Mouse (Mus musculus) midbrain, postnatal 0 days (tissue): Measurements from ENCODE around the gene Zfp385b. TPM values are rescaled to one million over a fixed set of nuclear protein-coding genes. Genes with fewer than 3 reads are reported as not detected.

ENCODE experiments used
- ATAC-seq: fragments of 200-750 bp; cut with Nextera tagmentation; 2 replicates; pipeline ENCODE4 v1.8.0; 2017; ENCODE audit warnings: moderate number of reproducible peaks, mild to moderate bottlenecking, moderate TSS enrichment, moderate library complexity; ENCODE audit not compliant: low FRiP score
- DNase-seq: peaks from one replicate; pipeline ENCODE4 v3.0.0-alpha.2; 2015; ENCODE audit warnings: low spot score
- H3K27ac ChIP-seq: fragments of 300-500 bp; sonication (generic); 2 replicates; pipeline ENCODE4 v1.5.1; 2014; ENCODE audit warnings: low read depth, mild to moderate bottlenecking, low read length, mixed read lengths
- H3K27me3 ChIP-seq: fragments of 300-500 bp; sonication (generic); 2 replicates; pipeline ENCODE4 v1.6.1; 2014; ENCODE audit warnings: low read length, control low read depth, mixed read lengths; ENCODE audit not compliant: insufficient read depth
- H3K36me3 ChIP-seq: fragments of 300-500 bp; sonication (generic); 2 replicates; pipeline ENCODE4 v1.6.1; 2014; ENCODE audit warnings: low read length, control low read depth, mixed read lengths; ENCODE audit not compliant: insufficient read depth
- H3K4me1 ChIP-seq: fragments of 300-500 bp; sonication (generic); 2 replicates; pipeline ENCODE4 v1.6.1; 2014; ENCODE audit warnings: mild to moderate bottlenecking, control low read depth, antibody characterized with exemption, low read length, mixed read lengths; ENCODE audit not compliant: insufficient read depth
- H3K4me2 ChIP-seq: fragments of 300-500 bp; sonication (generic); 2 replicates; pipeline ENCODE4 v1.6.1; 2014; ENCODE audit warnings: low read depth, mild to moderate bottlenecking, low read length, mixed read lengths; ENCODE audit not compliant: poor library complexity, severe bottlenecking
- H3K4me3 ChIP-seq: fragments of 300-500 bp; sonication (generic); 2 replicates; pipeline ENCODE4 v1.5.1; 2014; ENCODE audit warnings: low read depth, mild to moderate bottlenecking, low read length, moderate library complexity
- H3K9ac ChIP-seq: fragments of 300-500 bp; sonication (generic); replicated peaks from 2 replicates; pipeline ENCODE4 v1.6.1; 2014; ENCODE audit warnings: mild to moderate bottlenecking, low read length, moderate library complexity, mixed read lengths; ENCODE audit not compliant: poor library complexity, severe bottlenecking
- H3K9me3 ChIP-seq: fragments of 300-500 bp; sonication (generic); 2 replicates; pipeline ENCODE4 v1.6.1; 2016; ENCODE audit warnings: low read length, control low read depth
- CTCF ChIP-seq: IDR thresholded peaks from 2 replicates; pipeline ENCODE4 v1.5.1; 2016; ENCODE audit warnings: antibody characterized with exemption, mild to moderate bottlenecking
- WGBS: fragments of 180-500 bp; shearing (Covaris S2); extraction: QIAGEN DNeasy Blood & Tissue Kit; methylation state at CpG from one replicate; pipeline ENCODE4 v1.1.7; 2014; 5-methylcytosine and 5-hydroxymethylcytosine counted together
- polyA plus RNA-seq: library from polyadenylated mRNA; unstranded; fragments of >200 nt; fragmentation: Nextera tagmentation; extraction: Ambion mirVana; gene quantifications from 2 replicates; pipeline ENCODE4 v1.2.1, GENCODE M21; 2015
- total RNA-seq: library from RNA; depleted of rRNA; stranded (reverse); fragments of >200 nt; gene quantifications from 2 replicates; pipeline ENCODE4 v1.2.3, GENCODE M21; 2014

Gene Zfp385b
- total and polyA plus RNA-seq, 2 experiments from 2014 or later: 11.8 to 16.6 TPM

DNA sequence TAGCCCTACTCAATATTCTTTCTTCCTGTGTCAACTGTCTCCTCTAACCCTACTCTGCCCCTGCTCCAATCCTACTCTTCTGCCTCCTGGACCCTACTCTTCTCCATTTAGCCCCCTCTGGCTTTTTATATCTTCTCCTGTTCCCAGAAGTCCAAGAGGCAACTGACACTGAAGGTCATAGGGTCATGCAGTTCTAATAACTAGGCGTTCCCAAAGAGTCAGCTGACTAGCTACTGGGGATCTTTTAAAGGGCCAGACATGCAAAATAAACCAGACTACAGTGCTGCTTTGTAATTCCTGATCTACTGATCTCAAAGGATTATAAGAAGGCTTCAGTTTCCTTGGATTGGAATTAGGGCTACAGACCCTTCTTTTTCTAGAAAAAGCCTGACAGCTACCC lies 276.1 kb downstream of the Zfp385b start:
- no peak overlapping the region for H3K4me2 ChIP-seq
- no peak for ATAC-seq
- no peak overlapping the region for H3K27ac ChIP-seq
- DNase-seq: no peak
- no peak overlapping the region for H3K4me3 ChIP-seq
- WGBS: 52% methylated on average over 1 of the region's 1 CpGs
- no peaks in the 10 kb centered on the region for H3K4me1 ChIP-seq
- H3K9me3 ChIP-seq: no peaks in the 10 kb centered on the region
- no peaks in the 10 kb centered on the region for H3K36me3 ChIP-seq
- H3K27me3 ChIP-seq: no peaks in the 10 kb centered on the region
- H3K9ac ChIP-seq: no peak overlapping the region
- no peak for TF ChIP-seq CTCF

DNA sequence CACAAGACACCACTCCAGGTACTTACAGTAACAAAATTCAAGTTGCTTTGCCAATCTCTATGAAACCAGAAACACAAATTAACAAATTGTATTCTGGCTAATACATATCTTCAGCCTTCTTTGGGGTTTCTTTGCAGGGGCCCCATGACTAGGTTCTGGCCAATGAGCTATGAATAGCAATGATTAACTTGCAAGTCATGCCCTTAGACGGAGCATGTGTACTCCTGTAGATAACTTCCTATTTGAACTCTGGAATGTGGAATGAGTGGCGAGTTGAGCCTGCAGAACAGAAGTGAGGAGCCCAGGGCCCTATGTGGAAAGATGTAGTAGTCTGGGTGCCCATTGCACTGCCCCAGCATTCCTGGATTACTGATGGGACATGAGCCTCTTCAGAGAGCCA lies 276.8 kb downstream of the Zfp385b start:
- ATAC-seq: no peak
- H3K4me3 ChIP-seq: no peak overlapping the region
- 79% methylated on average over 2 of the region's 2 CpGs for WGBS
- H3K9ac ChIP-seq: no peak overlapping the region
- no peaks in the 10 kb centered on the region for H3K9me3 ChIP-seq
- no peak overlapping the region for H3K27ac ChIP-seq
- no peak for DNase-seq
- no peak for TF ChIP-seq CTCF
- no peaks in the 10 kb centered on the region for H3K36me3 ChIP-seq
- H3K4me2 ChIP-seq: no peak overlapping the region
- H3K4me1 ChIP-seq: no peaks in the 10 kb centered on the region
- H3K27me3 ChIP-seq: no peaks in the 10 kb centered on the region

DNA sequence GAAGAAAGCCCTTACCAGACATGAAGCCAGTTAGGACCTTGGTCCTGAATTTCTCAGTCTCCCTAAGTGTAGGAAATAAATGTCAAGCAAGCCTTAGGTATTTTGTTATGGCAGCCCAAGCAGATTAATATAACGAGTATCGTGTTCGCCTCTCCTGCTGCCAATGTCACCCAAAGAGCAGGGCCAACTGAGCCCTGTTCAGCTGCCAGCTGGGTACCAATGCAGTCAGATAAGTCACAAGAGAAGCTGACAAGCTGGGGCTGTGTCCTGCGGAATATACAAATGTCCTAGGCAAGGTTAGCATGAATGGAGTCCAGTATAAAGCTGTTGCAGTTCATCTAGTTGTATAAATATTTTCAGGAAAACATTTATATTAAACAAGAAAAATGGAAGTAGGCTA lies 277.8 kb downstream of the Zfp385b start:
- TF ChIP-seq CTCF: no peak
- Histone ChIP-seq H3K9me3 (no peaks in the 10 kb centered on the region), H3K36me3 (no peaks in the 10 kb centered on the region), H3K9ac (no peak overlapping the region), H3K4me2 (no peak overlapping the region), H3K27ac (no peak overlapping the region), H3K4me3 (no peak overlapping the region), H3K4me1 (no peaks in the 10 kb centered on the region), H3K27me3 (no peaks in the 10 kb centered on the region)
- DNase-seq (no peak), ATAC-seq (no peak)
- WGBS: 93% methylated on average over 4 of the region's 4 CpGs

DNA sequence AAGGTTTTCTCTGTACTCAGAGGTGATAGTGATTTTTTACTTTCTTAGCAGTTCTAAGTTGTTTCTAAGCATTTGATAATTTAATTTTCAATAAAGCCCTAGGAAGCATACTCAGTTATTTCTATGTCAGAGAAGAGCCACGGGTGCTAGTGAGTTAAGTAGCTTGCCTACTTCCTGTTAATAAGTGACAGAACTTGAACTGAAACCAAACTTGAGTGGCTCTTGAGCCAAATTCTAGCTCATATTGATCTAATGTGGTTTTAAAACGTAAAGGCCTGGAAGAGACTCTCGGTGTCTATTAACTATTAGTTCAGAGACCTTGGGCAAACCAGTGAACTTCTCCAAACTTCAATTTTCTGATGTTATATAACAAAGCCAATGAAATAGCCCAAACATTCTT lies 278.6 kb downstream of the Zfp385b start:
- H3K4me1 ChIP-seq: no peaks in the 10 kb centered on the region
- WGBS: 90% methylated on average over 3 of the region's 3 CpGs
- no peak overlapping the region for H3K27ac ChIP-seq
- DNase-seq (no peak), ATAC-seq (no peak)
- H3K27me3 ChIP-seq: no peaks in the 10 kb centered on the region
- no peak overlapping the region for H3K4me3 ChIP-seq
- no peaks in the 10 kb centered on the region for H3K9me3 ChIP-seq
- no peaks in the 10 kb centered on the region for H3K36me3 ChIP-seq
- no peak for TF ChIP-seq CTCF
- H3K4me2 ChIP-seq: no peak overlapping the region
- no peak overlapping the region for H3K9ac ChIP-seq

DNA sequence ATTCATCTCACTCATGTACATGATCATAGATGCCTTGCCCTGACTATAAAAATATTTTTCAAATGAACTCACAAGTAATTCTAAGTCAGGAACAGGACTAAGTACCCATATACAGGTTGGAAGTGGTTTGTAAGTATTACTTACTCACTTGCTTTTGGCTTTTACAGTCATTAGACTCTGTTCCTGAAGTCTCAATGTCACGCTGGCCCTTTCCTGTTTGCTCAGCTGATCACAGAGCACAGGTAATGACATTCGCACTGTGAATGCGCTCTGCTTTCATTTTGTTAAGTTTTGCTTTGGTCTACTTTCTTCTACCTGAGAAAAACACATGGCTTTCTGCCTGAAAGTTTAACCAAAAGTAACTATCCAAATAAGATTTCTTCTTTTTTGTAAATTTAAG lies 282.9 kb downstream of the Zfp385b start:
- 89% methylated on average over 3 of the region's 3 CpGs for WGBS
- Histone ChIP-seq H3K4me3 (no peak overlapping the region), H3K27ac (no peak overlapping the region), H3K4me1 (no peaks in the 10 kb centered on the region), H3K27me3 (no peaks in the 10 kb centered on the region), H3K9ac (no peak overlapping the region), H3K9me3 (no peaks in the 10 kb centered on the region), H3K4me2 (no peak overlapping the region), H3K36me3 (no peaks in the 10 kb centered on the region)
- ATAC-seq (no peak), DNase-seq (no peak)
- no peak for TF ChIP-seq CTCF

DNA sequence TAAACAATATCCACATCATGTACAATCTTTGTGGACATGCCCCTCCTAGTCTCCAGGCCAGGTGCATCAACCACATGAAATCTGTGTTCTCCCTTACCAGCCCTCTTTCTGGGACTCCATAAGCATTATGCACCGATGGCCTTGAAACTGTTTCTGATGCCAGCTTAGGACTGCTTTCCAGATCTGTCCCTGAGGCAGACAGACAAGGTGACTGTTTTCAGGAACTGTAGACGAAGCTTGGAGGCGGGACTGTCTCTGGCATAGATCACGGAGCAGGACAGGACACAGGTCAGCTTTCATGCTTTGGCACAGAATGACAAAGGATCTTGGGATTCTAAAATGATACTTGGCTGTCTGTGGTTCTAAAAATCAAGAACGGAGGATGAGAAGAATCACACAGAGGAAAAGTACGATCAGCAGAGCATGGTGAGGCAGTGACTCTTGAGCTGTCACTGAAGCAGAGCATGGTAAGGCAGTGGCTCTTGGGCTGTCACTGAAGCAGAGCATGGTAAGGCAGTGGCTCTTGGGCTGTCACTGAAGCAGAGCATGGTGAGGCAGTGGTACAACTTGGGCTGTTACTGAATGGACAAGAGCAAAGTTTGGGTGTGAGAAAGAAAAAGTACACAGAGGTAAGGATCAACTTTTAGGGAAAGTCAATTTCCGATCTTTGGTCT lies 291.2 kb downstream of the Zfp385b start:
- no peaks in the 10 kb centered on the region for H3K4me1 ChIP-seq
- ATAC-seq: no peak
- 90% methylated on average over 7 of the region's 7 CpGs for WGBS

More for the DNA sequence above, 291.2 kb downstream of the Zfp385b start:
- no peaks in the 10 kb centered on the region for H3K27me3 ChIP-seq
- H3K9me3 ChIP-seq: no peaks in the 10 kb centered on the region
- H3K36me3 ChIP-seq: no peaks in the 10 kb centered on the region
- no peak for DNase-seq
- TF ChIP-seq CTCF: no peak
- H3K4me2 ChIP-seq: no peak overlapping the region
- no peak overlapping the region for H3K9ac ChIP-seq
- no peak overlapping the region for H3K27ac ChIP-seq
- H3K4me3 ChIP-seq: no peak overlapping the region
